Mouse (Mus musculus) CD4-positive, CD25-positive, alpha-beta regulatory T cell, adult 2 months (primary cell): ENCODE data around the gene Adora2b.

Experiments used
- DNase-seq: peaks from one replicate; pipeline ENCODE4 v3.0.0-alpha.2; 2012; ENCODE audit warnings: low read depth, low spot score

Adora2b gene

DNA sequence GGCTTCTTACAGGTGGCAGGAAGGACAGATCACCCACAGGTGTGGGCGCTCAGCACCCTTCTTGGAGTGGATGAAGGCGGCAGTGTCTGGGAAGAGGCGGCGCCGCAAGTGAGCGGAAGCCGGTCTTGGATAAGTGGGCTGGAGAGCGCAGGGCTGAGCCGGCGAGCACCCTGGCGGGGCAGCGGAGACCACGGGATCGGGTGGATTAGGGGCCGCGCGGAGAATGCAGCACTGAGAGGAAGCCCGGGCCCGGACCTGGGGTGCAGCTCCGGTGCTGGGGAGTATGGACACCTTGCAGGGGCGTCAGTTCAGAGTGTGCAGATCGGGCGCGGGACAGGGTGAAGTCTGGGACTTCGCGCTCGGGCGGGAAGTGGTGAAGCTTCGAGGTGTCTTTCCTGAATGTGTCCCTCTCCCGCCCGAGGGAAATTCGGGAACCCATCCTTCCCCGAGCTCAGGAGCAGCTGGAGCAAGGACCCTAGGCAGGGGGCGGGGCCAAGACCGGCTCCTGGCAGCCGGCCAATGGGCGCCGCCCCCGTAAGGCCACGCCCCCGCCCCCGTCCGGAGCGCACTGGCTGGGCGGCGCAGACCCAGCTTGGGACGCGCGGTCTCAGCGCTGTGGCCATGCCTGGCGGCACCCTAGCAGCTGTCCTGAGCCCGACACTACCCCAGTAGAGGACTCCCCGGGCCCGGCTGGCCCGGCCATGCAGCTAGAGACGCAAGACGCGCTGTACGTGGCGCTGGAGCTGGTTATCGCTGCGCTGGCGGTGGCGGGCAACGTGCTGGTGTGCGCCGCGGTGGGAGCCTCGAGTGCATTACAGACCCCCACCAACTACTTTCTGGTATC lies at the start of gene Adora2b:
Adora2b (plus strand) TSS at position 584 of the 844 bp plus-strand sequence.
- DNase-seq: peak; percentile 58

DNA sequence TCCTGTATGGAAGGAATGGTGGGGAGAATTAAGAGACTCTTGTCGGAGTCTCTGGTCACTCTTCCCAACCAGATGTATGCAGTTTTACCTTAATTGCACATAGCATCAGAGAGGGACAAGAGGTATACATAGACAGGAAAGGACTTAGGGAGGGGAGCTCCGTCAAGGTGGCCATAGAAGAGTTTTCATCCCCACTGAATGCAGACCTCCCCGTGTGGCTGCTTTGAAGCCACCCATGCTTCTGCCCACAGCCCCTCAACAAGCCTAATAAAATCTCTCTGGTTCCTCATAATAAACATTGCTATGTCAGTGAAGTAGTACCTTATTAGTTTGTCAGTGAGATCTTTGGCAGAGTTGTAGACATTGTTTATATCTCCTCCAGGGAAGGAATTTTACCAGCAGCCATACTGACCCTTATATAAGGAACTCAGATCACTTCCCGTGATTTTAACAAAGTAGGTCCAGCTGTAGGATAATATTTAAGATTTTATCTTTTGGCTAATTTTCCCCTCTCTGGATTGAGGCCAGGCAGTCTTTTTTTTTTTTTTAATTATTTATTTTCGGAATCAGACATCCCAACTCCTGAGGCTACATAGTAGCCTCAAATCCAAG lies 47.8 kb upstream of the Adora2b start:
- no peak for DNase-seq

DNA sequence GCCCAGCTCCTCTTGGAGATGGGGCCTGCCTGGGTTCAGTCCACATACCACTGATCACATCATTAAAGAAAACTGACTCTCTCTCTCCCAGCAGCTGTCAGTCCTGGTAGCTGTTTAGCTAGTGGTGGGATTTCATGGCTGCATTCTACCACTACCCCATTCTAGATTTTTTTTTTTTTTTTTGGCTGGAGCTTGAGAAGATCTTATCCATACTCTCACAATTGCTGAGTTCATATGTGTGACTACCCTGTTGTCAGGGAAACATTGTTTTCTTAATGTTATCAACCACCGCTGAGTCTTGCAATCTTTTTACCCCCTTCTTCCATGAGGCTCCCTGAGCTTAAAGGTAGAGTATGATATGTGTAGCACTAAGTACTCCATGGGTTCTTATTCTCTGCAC lies 46.1 kb upstream of the Adora2b start:
- no peak for DNase-seq

DNA sequence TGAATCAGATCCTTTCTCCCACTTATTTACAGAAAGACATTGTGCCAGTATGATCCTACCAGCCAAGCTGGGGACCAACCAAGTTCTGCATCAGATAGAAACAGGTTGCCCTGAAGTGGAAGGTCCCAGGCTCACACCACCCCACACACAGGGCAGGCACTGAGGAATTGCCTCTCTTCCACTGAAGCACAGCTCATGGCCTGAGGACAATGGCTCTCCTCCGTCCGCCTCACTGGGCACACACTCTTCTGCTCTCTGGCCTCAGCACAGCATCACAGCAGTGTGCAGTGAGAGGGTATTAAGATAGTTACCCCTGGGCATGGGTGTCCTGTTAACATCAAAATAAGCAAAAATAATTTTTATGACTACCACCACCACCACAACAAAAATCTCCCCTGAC lies 39.7 kb upstream of the Adora2b start:
- no peak for DNase-seq

DNA sequence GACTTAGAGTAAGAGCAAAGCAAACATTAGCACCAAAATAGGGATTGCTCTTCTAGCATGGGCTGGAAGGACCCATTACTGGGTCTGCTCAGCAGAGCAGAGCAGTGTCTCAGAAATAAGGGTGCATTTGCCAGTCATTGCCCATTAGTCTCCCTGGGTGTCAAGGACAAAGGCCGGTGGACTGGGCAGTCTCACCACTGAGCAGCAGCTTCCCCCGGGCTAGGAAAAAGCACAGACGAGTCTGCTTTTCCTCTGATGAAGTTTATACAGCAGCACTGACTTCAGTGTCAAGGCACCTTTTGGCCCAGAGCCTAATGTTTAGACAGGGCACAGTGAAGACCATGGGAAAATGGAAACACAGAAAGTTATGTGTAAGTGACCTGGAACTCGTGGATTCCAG lies 38.9 kb upstream of the Adora2b start:
- DNase-seq: no peak

DNA sequence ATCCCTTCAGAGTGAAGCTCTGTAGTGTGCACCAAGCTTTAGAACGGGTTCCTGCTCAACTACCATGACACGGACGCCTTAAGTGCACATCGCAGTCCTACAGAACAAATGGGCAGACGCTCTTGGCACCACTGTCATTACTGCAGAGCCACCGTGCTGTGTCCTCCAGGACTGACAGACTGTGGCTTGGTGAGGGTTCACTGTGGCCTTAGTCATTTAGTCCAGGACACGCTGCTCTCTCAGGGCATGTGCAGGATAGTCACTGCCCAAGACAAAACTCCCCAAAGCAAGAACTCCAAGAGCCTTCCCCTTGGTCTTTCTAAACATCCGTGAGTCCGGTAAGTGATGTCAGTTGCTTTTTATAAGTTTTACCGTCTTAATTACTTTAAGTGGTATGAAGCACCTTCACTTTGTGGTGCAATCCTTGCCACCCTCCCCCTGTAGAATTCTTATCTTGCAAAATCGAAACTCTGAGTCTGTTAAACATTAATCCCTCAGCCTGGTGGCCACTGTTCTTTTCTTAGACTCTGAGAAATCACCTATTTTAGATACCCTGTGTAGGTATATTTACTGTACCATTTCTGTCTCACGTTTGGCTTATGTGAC lies 35.3 kb upstream of the Adora2b start:
- no peak for DNase-seq

DNA sequence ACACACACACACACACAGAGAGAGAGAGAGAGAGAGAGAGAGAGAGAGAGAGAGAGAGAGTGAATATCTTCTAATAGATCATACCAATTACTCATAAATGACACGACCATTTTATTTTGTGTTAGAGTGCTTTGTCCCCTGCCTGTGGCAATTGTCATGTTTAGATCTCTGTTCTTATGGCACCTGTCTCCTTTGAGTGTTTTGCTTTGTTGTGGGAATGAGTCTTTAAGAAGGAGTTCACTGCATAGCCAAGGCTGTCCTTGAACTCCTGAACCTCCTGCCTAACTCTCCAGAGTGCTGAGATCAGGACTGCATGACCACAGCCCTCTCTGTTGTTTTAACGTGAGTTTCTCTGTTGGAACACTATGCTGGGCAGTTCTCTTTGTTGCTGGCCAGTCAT lies 33.7 kb upstream of the Adora2b start:
- DNase-seq: no peak

DNA sequence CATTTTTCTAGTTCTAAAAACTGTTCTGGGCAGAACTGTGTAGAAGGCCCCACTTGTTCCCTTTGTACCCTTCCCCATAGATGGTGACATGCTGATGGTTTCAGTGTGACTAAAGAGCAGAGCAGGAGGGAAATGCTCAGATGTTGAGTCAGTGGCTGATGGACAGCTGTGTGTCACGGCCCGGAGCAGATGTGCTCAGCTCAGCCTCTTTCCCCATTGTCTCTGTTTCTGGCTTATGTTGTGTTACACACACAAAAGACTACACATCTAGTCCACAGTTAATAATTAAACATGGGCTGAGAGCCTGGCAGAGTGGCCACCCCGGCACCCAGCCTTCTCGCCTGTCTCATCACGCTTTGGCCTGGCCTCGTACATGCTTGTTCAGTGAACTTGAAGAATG lies 31.0 kb upstream of the Adora2b start:
- DNase-seq: no peak

DNA sequence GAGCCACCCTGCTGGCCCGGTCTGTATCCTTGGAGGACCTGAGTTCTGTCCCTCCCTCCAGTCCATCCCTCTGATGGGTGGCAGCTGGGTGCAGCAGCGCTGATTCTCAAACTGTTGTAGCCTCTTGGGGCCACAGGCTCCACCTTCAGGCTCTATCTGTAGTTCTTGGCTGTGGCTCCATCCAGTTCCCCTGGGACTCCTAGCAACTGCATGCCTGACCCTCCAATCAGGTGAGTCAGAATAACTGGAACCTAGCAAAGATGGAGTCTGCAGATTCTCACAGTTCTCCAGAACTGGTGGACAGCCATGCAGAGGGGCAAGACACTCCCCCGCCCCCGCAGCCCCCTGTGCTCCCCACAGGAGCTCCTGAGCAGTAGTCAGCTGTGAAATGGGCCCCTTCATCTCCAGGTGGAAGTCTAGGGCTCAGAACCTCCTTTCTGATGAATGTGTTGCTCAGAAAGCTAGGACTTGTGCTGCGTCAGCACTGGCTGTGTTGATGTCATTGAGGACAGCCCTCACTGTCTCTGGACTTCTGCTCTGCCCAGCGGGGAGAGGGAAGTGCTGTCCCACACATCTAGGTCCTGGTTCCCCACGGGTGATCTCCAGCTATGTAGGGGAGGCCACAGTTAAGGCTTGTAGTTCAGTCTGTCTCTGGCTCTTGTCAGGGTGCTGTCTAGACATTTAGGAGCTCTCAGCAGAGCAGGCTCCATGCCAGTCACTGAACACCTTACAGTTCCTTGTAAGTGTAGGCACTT lies 27.9 kb upstream of the Adora2b start:
- DNase-seq: no peak

DNA sequence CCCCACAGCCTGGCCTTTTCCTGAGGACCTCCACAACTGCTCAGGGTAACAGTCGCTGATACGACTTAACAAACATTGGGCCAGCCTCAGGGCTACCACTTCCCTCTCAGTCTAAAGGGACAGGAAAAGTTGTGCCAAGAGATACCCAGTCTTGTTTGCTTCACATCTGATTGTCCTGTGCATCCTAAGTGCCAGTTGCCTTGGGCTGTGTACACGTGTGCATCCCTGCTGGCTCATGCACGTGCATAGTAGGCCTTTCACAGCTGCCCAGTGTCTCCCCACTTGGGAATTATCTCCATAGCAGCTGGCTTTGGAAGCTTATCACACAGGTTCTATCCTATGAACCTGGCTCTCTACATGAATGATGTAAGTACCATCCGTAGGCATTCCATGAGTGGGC lies 25.4 kb upstream of the Adora2b start:
- DNase-seq: no peak

DNA sequence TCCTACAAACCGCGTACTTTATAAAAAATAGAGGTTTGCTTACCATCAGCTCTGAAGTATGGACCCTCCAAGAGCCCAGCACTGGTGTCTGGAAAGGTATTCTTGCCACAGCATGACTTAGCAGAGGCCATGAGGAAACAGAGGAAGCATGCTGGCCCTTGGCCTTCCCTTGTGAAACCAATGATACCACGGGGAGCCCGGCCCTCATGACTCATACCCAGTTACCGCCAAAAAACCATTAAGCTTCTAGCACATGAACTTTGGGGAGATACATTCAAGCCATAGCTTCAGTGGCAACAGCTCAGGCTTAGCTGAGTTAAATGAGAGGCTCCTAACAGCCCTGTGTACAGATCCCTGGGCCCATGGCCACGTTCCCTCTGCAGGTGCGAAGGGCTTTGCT lies 24.8 kb upstream of the Adora2b start:
- DNase-seq: no peak

DNA sequence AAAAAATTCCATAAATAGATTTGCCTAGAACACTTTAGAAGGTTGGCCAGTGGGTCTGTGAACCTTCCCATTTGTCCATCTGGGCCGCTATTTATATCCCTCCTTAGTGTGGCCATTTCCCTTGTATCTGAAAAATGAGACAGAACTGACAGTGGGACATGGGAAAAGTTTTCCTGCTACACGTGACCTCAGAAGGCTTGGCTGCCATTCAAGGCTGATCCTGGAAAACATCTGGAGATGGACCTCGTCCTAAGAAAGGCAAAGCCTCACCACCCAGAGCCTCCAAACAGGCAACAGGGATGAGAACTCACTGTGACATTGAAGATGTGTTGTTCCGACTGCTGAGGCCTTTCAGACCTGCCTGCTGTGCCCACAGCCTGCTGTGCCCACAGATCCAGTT lies 24.0 kb upstream of the Adora2b start:
- no peak for DNase-seq

DNA sequence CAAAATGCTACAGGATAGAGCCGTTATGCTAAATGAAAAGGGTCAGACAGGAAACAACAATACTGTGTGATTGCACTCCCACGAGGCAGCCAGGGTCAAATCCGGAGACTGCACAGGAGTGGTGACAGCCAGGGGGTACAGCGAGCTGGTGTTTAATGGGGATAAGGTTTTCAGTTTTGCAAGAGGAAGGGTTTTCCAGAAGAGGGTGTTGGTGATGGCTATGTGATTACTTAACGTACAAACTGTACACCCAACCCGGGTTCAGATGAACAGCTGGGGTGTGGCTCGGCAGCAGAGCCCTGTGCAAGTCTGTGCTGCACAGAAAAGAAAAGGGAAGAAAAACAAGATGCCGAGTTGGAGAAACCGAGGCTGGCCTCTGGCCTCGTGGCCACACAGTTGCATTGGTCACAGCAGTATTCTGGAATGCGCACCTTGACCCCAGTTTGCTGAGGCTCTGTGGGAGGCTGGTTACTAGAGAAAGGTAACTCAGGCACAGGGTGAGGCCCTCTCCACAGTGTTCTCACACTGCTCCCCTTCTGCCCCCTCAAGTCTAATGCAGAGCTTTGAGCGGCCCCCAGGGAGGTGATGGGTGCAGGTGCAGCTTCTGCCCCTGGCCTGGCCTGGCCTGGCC lies 8.0 kb upstream of the Adora2b start:
- no peak for DNase-seq

DNA sequence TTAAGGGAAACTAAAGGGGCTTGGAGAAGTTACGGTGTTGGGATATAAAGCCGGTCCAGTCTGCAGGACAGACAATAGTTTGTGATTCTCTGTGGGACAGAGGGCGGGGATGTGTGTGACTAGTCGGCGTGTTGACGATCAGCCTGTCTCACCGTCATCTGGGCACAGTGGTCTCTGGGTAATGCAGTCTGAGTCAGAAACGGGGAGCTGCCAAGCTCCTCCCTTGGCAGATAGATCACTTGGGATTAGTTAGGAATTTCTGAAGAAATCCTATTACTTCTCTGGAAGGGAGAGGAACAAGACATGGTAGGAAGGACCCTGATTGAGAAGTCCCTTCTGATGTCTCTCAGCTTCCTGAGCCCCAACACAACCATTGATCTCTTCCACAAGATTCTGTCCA lies 4.9 kb upstream of the Adora2b start:
- no peak for DNase-seq

DNA sequence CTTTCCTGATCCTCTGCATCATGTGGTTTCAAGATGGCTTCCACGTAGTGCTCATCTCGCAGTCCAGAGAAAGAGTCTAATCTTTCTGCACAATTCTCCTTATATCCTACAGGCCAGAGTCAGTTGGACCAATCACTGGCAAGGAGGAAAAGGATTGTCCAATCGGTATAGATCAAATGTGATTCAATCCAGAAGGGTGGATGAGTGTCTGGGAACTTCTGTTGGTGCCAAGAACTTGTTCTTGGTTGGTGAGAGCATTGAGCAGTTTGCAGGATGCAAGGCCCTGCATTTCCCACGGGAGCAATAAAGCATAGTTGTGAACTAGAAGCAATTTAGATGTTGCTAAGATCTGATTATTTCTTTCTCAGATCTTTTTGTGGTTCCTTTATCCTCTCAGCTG lies 4.3 kb upstream of the Adora2b start:
- no peak for DNase-seq

DNA sequence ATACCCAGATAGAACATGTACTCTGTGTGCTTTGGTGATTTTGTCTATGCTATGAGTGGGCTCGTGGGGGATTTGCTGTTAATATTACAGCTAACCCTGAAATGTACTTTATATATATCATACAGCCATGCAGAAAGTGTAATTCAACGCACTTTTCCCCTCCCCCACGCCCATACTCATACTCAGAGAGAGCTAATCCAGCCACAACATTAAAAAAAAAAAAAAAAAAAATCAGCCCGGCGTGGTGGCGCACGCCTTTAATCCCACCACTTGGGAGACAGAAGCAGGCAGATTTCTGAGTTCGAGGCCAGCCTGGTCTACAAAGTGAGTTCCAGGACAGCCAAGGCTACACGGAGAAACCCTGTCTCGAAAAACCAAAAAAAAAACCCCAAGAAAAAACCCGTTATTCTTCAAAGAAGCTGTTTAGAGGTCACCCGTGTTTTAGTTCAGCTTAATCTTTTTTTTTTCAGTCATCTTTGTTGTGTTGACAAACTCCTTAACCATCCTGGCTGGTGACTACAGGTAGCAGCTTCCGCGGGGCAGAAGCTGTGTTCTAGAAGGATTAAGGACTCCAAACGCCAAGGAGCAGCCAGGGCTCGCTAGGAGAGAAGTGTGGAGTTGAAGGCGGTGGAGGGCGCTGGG lies 904 bp upstream of the Adora2b start:
- DNase-seq: no peak

DNA sequence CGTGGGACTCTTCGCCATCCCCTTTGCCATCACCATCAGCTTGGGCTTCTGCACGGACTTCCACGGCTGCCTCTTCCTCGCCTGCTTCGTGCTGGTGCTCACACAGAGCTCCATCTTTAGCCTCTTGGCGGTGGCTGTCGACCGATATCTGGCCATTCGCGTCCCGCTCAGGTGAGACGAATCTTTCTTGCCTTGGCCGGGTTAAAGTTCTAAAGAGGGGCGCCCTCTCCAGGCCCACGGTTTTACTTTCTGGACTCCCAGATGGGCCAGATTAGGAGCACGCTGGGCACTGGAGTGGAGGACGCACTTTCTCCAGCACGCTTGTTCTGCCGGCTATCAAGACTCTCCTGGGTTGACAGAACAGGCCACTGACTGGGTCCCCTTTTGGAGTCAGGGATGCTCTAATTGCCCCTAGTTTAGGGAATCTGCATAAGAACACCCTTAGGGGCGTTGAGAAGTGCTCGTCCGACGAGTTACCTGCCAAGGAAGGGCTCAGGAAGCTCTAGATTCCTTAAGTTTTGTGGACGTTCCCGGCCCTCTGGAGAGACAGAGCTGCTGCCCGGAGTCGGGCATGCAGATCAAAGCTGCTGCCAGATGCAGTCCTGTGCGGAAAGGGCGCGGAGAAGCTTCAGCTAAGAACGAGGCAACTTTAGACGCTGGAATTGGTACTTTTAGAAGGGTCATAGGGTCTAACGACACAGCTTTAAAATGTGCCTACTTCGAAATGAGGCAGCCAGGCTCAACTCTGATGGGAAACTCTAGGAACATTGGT lies 668 bp downstream of the Adora2b start:
- DNase-seq: peak; percentile 22

DNA sequence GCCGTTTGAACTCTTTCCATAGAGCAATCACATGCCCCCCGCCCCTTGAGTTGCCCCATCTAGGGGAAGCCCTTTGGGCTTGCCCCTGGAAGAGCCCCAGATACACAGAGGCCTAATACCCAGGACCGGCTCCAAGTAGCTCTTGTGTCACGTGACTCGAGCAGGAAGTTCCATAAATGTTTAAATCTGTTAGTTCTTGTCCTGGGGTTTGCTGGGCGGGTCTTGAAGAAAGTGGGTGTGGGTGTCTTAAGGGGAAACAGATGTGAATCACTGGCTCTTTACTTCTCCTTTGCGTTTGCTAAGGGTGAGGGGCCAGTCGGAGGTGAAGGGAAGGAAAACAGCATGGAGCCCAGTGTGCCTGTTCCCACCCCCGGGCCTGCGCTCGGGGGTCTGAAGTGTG lies 2.3 kb downstream of the Adora2b start:
- peak; percentile 14 for DNase-seq

DNA sequence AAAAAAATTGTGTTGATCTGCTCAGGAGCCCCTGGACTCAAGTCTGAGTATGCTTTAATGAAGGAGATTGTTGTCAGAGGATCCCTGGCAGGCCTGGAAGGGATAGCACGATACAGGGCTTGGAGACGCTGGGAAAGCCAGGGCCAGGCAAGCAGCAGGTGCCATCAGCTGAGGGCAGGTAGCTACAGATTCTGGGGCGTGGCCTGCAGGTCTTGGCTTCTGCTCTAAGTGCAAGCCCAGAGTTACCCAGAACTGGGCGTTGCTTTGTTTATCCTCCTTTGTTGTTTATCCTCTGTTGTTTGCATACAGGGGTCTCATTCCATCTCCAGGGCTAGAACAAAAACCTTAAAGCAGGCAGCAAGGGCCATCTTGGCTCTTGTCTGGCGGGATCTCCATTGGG lies 4.6 kb downstream of the Adora2b start:
- no peak for DNase-seq

DNA sequence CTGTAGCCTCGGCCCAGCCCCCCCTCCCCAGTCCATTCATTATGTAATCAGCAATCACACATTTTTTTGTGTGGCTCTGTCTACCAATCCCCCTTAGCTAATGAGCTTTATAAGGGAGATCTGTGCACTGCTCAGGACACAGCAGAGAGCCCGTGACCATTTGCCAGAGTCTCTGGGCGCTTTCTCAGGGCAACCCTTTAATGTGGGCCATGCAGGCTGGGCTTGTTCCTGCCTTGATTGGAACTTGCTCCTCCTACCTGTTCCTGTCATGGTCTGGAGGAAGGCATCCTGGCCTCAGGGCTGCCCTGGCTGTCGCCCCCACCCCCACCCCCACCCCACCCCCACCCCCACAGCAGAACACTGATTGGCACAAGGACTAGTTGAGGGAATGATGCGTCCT lies 10.4 kb downstream of the Adora2b start:
- DNase-seq: no peak

DNA sequence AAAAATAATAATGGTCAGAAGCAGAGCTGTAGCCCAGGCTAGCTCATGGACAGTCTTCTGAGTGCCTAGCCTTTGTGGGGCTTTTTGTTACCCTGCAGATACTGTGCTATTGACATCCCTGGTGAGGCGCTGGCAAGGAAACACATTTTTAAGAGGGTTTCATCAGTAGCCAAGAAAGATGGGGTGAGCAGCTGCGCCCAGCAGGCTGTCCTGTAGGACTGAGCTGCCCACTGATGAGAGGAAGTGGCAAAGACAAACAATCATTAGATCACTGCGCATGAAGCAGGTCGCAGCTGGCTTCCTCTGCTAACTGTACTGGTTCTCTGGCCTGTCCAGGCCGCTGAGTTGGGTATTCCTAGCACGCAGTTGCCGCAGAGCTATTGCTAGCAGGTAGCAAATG lies 14.8 kb downstream of the Adora2b start:
- DNase-seq: no peak
